Mouse (Mus musculus) embryonic fibroblast, embryonic 13.5 days (primary cell): ENCODE results near the gene Xpo6.

Source experiments
- CTCF ChIP-seq: IDR thresholded peaks from 2 replicates; pipeline ENCODE4 v1.5.1; 2011; ENCODE audit warnings: mild to moderate bottlenecking, control low read depth, low read length, moderate library complexity, borderline replicate concordance; ENCODE audit not compliant: insufficient read depth
- POLR2A ChIP-seq: IDR thresholded peaks from 2 replicates; pipeline ENCODE4 v1.6.1; 2011; ENCODE audit warnings: low read depth, mild to moderate bottlenecking, control low read depth, low read length, moderate library complexity

DNA sequence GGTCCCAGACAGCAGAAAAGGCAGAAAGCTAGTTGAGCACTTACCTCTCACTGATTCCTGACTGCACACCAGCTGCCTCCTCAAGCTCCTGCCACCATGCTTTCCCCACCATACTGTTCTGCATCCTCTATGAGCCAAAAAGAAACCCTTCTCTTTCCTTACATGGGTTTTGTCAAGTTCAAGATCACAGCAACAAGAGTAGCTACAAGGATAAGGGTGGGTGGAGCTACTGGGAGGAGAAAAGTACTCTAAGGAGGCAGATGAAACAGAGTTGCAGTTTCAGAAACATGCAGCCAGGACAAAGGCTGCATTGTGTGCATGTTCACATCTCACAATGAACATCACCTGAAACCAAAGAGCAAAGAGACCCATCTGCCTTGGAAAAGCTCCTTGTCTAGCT, 18.8 kb downstream of the Xpo6 start:
- TF ChIP-seq CTCF (no peak), POLR2A (no peak)
